Mouse (Mus musculus): ENCODE measurements at regions not wholly inside any gene's neighbourhood (a gene's known extent, or its start where the extent isn't known, plus 50 kb on each side); places are given as distances from the start of the nearest gene placed in this dataset.

DNA sequence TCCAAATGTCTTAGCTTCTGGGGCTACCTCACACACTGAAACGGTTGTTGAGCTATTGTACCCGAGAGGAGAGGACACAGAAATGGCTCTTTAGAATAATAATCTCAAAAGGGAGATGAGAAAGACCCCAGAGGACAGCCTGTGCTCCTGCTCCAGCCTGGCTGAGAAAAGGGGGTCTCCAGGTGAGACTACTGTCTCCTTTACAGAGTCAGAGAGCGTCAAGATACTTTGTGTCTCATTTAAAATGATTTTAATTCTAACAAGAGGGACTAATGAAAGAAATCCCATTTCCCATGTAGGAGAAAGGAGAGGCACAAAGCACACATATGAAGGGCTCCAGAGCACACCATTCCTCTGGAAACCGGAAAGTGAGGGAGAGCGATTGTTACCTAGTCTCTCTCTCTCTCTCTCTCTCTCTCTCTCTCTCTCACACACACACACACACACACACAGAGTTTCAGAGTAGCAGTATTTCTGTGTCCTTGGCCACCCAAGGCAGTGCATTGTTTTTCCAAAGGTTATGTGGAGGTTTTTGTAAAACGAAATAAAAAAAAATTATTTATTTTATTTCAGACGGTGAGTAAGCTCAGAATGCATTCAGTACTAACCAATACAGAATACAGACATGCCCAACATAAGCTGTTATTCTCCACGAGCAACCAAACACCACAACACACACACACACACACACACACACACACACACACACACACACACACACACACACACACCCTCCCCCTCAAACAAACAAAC, 215.6 kb upstream of the Ubash3b start:
- no peak for DNase-seq (ENCODE audit: low spot score)

DNA sequence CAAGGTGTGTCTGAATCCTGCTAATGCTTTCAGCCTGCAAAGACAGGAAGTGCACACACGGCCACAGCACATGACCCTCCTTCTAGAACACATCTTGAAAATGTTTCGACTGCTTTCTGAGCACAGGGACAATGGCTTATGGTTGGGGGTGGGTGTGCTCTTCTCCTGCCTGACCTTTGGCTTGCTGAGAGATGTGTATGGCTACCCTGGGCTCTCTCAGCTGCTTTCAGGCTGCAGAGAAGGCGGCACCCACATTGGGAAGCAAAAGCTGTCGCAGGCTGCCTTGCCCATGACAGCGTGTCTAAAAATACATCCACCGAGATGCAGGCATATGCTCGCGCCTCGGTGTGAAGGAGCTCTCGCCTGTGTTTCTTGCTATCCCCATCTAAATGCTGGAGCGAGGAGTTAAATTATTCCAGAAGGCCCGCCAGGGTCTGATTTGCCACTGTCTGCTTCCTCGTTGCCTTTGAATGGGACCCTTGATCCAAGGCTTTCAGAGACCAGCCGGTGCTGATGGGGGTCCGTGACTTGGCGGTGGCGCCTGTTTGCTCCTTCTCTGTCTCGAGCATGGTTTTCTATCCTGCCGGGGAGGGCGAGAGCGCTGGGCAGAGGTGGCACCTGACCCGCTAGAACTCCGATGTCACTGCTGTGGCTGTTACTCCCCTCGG, 214.6 kb upstream of the Ubash3b start:
- DNase-seq (ENCODE audit: low spot score), result no peak

GRCm38 (mm10) chr9:41374591-41375481, 213.3 kb upstream of the Ubash3b start:
- DNase-seq (ENCODE audit: low spot score), result no peak

- no peak for DNase-seq (ENCODE audit: low spot score)
These were observed 204.9 kb upstream of the Ubash3b start for GRCm38 (mm10) chr9:41366405-41366804.

- no peak for DNase-seq (ENCODE audit: low spot score)
These were observed 203.8 kb upstream of the Ubash3b start for GRCm38 (mm10) chr9:41365251-41365650.

DNA sequence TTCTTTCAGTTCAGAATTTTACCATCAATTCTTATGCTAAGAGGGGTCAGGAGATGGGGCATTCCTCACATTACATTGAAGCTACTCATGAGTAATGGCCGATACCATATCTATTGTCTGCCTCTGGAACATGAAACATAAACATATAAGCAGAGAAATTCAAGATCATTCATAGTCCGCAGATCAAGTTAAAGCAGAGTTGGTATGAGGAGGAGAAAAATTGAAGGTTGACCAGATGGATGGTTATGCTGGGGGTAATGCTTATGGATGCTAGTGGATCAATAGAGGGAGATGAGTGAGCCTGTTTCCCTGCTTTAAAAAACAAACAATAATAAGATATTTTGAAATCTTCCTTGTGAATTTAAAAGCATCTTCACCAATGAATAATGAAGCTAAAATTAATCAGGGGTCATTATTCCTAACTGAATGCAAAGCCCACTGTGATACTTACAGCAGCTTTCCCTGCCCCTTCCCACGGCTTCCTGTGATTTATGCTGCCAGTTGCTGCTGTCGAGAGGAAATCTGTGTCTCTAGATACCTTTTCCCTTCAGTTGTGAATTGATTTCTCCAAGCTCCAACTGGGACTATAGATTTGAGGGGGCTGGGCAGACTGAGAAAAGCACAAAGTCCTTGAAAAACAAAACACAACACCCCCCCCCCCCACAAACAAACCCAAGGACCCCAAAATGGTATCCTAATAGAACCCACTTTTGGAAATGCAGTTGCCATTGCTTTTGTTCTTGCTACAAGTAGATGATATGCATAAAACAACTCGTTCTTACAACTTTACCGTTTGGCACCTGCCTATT, 203.1 kb upstream of the Ubash3b start:
- no peak for DNase-seq (ENCODE audit: low spot score)

- no peak for DNase-seq (ENCODE audit: low spot score)
These were observed 198.9 kb upstream of the Ubash3b start for GRCm38 (mm10) chr9:41360356-41360755.

DNA sequence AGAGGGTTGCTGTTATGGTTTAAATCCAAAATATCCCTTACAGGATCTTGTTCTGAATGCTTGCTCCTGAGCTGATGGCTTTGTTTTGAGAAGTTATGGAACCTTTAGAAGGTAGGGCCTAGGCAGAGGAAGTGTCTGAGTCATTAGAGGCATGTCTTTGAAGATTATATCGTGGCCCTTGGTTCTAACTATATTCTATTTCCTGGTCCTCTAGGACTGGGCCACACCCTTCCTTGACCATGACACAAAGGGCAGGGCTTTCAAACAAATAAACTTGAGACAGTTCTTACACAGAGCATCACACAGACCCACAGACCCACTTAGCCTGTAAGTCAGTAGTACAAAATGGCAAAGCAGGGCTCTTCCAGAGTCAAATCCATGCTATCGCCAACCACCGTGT, 197.8 kb upstream of the Ubash3b start:
- no peak for DNase-seq (ENCODE audit: low spot score)

GRCm38 (mm10) chr9:41345338-41345737, 183.8 kb upstream of the Ubash3b start:
- no peak for DNase-seq (ENCODE audit: low spot score)

DNA sequence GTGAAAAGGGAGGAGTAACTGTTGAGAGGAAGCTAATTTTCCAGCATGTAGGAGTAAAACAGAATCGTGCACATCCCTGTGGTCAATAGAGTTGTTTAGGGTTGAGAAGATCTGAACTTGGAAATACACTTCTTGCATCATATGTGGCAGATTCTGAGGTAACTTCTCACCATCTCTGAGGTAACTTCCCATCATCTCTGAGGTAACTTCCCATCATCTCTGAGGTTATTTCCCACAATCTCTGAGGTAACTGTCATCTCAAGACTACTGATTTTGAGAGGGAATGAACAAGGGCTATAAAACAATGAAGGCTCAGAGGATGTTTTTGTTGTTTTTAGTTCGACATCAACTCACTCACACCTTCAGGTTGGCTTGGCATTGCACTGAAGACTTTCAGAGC, 175.9 kb upstream of the Ubash3b start:
- no peak for DNase-seq (ENCODE audit: low spot score)

DNA sequence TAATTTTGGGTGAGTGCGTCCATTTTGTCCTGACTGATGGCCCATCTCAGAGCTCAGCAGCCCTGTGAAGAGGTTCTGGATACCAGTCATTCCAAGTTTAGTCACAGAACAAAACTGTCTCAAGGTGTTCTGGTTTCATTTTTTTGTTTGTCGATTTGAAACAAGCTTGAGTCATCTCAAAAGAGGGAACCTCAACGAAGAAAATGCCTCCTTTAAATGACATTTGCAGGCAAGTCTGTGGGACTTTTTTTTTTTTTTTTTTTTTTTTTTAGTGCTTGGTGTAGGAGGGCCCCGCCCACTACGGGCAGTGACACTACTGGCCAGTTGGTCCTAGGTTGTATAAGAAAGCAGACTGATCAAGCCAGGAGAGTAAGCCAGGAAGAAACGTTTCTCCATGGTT, 175.3 kb upstream of the Ubash3b start:
- no peak for DNase-seq (ENCODE audit: low spot score)

DNA sequence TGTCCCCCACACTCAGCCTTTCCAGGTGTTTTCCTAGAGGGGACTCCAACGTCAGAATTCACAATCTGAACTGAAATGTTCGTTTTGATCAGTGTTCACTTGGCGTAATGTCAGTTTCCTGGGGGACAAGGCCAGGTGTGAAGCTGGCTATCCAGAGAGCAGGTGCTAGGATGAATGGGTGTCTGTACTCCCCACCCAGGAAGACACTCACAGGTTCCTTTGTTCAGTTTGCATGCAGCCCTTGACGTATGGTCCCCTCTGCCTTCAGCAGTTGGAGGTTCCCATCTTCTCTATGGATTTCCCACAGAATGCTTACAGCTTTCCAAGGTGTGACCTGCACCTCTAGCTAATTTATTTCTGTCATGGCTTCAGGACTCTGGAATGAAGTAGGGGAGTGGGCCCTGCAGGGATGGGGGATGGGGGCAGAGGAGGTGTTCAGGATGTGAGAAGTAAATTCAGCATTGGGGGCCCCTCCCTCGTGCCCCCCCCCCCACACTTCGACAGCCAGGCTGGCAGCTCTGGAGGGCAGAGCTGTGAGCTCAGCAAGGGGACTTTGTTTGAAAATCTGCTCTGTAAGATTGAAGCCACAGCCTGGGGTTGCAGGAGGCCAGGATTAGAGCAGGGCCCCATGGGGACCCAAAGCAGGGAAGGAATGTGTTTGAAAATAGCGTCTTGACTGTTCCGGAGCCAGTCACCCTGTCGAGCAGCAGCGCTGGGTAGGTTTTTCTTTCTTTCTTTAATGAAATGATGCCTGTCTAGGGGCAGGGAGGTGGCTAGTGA, 173.2 kb upstream of the Ubash3b start:
- DNase-seq (ENCODE audit: low spot score), result no peak

DNA sequence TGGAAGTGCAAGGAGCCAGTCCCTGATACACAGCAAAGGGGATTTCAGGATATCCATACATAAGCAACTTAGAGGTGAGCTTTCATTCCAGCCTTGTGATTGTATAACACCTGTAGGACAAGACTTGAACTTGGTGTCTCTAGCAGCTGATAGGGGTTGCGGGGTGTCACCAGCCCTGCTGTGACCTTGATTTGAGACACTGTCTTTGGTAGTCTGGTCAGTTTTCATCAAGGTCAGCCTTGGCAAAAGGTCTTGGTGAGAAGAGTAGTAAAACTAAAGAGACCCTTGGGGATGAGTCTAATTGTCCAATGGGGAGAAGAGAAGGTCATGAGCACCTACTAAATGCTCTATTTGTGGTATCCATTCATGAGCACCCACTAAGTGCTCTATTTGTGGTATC, 172.0 kb upstream of the Ubash3b start:
- no peak for DNase-seq (ENCODE audit: low spot score)

- no peak for DNase-seq (ENCODE audit: low spot score)
These were observed 167.5 kb upstream of the Ubash3b start for GRCm38 (mm10) chr9:41328959-41329358.

DNA sequence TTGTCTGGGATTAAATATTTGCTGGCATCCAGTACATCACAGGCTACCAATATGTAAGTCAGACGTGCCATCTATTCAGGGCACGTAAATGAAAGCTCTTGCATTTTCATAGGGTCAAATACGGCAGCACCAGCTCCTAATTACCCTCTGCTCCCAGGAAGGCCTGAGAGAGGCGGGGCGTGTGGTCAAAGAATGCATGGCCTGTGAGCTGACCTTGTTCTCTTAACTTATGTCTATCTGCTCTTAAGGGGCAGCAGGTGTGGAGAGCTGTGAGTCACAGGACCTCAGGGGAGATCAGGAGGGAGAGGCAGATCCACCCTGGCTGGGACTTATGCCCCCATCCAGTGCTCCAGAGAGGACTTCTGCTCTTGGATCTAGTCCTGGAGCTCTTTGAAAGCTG, 167.0 kb upstream of the Ubash3b start:
- DNase-seq (ENCODE audit: low spot score), result no peak

- DNase-seq (ENCODE audit: low spot score), result no peak
These were observed 166.6 kb upstream of the Ubash3b start for GRCm38 (mm10) chr9:41328056-41328455.

DNA sequence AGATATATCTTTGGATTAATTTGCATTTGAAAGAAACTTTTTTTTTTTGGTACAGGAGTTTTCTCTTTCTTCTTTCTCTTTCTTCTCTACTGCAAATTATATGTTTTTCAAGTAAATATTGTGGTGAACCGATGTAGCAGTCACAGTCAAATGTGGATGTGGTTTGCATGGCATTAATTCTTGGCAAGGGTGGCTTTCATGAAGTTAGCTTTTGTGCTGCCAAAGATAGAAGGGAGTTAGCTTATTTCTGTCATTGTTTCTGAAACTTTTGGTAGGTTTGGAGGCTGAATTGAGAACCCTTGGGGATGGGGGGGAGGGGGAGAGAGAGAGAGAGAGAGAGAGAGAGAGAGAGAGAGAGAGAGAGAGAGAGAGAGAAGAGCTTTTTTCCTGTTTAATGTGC, 166.1 kb upstream of the Ubash3b start:
- DNase-seq (ENCODE audit: low spot score), result no peak

GRCm38 (mm10) chr9:41326772-41327560, 165.5 kb upstream of the Ubash3b start:
- DNase-seq (ENCODE audit: low spot score), result no peak

- DNase-seq (ENCODE audit: low spot score), result no peak
These were observed 160.0 kb upstream of the Ubash3b start for GRCm38 (mm10) chr9:41321521-41321920.

- no peak for DNase-seq (ENCODE audit: low spot score)
These were observed 157.6 kb upstream of the Ubash3b start for GRCm38 (mm10) chr9:41319066-41319465.

All from c-Kit-positive CD71-positive TER-119-positive erythroid progenitor cells, embryonic 14.5 days (primary cell).